Mouse (Mus musculus) left cerebral cortex, adult 9 months (tissue): Measurements from ENCODE around the gene Fads2.

Experiments used
- DNase-seq, 2 experiments: peaks; one replicate each; pipeline ENCODE4 v3.0.0; 2022; ENCODE audit warnings: low spot score in 2 of 2

Fads2 gene

GRCm38 (mm10) chr19:10013913-10014312, 87.6 kb downstream of the Fads2 start:
- DNase-seq, result no peak

DNA sequence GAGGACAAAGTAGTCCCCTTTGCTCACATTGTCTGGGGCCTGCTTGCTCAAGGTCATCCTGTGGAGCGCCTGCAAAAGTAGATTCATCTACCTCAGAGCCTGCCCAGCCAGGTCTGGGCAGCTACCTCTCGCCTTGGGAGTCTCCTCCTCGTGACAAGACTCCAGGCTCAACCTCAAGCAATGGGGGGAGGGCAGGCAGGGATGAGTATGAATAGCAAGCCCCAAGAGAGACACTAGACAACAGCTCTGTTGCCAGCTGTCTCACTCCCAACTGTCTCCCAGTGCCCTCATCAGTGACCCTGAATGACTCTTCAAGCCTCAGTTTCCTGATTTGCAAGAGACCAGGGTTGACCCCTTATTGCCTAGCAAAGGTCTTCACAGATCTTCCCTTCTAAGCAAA, 88.2 kb downstream of the Fads2 start:
- no peak for DNase-seq

GRCm38 (mm10) chr19:10012827-10013278, 88.7 kb downstream of the Fads2 start:
- DNase-seq, result no peak
